Mouse (Mus musculus): Measurements from ENCODE around the gene Egln3.
A peak's percentile ranks its signal among the peaks of the same experiment; 100 is the strongest.

Gene Egln3

GRCm38 (mm10) chr12:54202276-54202675 is 1.4 kb downstream of the Egln3 start:
- no peak for DNase-seq

- no peak for DNase-seq
Observed at GRCm38 (mm10) chr12:54200856-54201255, 2.8 kb downstream of the Egln3 start.

- no peak for DNase-seq
Observed at GRCm38 (mm10) chr12:54200172-54200571, 3.5 kb downstream of the Egln3 start.

- DNase-seq: no peak
Observed at GRCm38 (mm10) chr12:54198282-54198918, 5.3 kb downstream of the Egln3 start.

- DNase-seq: no peak
Observed at GRCm38 (mm10) chr12:54197849-54198248, 5.8 kb downstream of the Egln3 start.

GRCm38 (mm10) chr12:54197301-54197782 is 6.3 kb downstream of the Egln3 start:
- DNase-seq: no peak

GRCm38 (mm10) chr12:54196881-54197280 is 6.8 kb downstream of the Egln3 start:
- no peak for DNase-seq

GRCm38 (mm10) chr12:54194159-54194558 is 9.5 kb downstream of the Egln3 start:
- DNase-seq: no peak

GRCm38 (mm10) chr12:54192305-54192661 is 11.4 kb downstream of the Egln3 start:
- DNase-seq: no peak

- DNase-seq: peak; percentile 17
Observed at GRCm38 (mm10) chr12:54191608-54192304, 11.9 kb downstream of the Egln3 start.

- no peak for DNase-seq
Observed at GRCm38 (mm10) chr12:54191181-54191580, 12.5 kb downstream of the Egln3 start.

- no peak for DNase-seq
Observed at GRCm38 (mm10) chr12:54187812-54188600, 15.7 kb downstream of the Egln3 start.

GRCm38 (mm10) chr12:54186926-54187623 is 16.6 kb downstream of the Egln3 start:
- DNase-seq: no peak

- no peak for DNase-seq
Observed at GRCm38 (mm10) chr12:54184264-54184663, 19.4 kb downstream of the Egln3 start.

GRCm38 (mm10) chr12:54178323-54178722 is 25.3 kb downstream of the Egln3 start:
- DNase-seq: no peak

GRCm38 (mm10) chr12:54168786-54169185 is 34.9 kb downstream of the Egln3 start:
- no peak for DNase-seq

GRCm38 (mm10) chr12:54167737-54168136 is 35.9 kb downstream of the Egln3 start:
- no peak for DNase-seq

- no peak for DNase-seq
Observed at GRCm38 (mm10) chr12:54164724-54165050, 39.0 kb downstream of the Egln3 start.

GRCm38 (mm10) chr12:54164040-54164723 is 39.5 kb downstream of the Egln3 start:
- DNase-seq: no peak

GRCm38 (mm10) chr12:54163166-54163565 is 40.5 kb downstream of the Egln3 start:
- no peak for DNase-seq

GRCm38 (mm10) chr12:54162637-54163131 is 41.0 kb downstream of the Egln3 start:
- no peak for DNase-seq

- no peak for DNase-seq
Observed at GRCm38 (mm10) chr12:54161468-54162202, 42.0 kb downstream of the Egln3 start.

Data from cerebellum, adult 11-12 months (tissue).